Mouse (Mus musculus) frontal cortex, postnatal 10 days (tissue): Measurements from ENCODE around the gene Flywch2.
A peak's percentile ranks its signal among the peaks of the same experiment; 100 is the strongest.

Experiments
- DNase-seq, 2 experiments: peaks; one replicate each; pipeline ENCODE4 v3.0.0; 2022; ENCODE audit warnings: low spot score in 2 of 2, mixed read lengths in 1 of 2

The Flywch2 gene

DNA sequence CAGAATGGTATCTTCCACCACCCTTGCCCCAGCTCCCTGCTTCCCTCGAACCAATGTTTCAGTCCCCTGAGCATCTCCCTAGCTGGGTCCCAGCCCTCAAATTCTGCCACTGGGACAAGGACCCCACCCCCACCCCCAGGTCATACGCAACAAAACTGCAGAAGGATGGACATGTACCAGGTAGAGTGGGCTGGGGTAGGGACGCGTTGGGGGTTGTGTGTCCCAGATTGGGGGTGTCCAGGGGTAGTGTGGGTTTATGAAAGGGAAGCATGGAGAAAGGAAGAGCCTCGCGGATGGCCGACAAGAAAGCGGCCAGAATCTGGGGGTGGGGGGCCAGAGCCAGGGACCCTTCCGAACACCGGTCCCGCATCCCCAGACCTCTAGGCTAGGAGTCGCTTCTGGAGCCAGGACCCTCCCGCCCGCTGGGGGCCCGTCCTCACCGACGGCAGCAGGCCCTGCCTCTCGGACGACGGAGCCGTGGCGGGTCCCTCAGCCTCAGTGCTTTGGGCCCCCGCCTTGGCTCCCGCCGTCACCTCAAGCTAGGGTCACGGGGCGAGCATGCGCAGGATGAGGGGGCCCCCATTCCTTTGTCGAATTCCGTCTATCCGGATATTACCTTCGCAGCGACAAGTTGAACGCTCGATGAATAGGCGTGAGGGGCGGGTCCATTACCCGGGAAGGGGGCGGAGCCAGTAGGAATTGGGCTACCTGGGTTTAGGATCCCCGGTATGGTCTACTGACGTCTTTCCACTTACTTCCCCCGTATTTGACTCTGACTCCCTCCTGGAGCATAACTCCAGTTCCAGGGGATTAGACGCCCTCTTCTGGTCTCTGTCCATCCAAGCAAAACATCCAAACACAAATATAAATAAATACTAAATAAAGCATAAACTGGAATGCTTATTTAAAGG, at the start of gene Flywch2:
Flywch2 (minus strand) TSS at position 521 of the 911 bp plus-strand sequence.
- DNase-seq, result peak; percentile 89 to 90

DNA sequence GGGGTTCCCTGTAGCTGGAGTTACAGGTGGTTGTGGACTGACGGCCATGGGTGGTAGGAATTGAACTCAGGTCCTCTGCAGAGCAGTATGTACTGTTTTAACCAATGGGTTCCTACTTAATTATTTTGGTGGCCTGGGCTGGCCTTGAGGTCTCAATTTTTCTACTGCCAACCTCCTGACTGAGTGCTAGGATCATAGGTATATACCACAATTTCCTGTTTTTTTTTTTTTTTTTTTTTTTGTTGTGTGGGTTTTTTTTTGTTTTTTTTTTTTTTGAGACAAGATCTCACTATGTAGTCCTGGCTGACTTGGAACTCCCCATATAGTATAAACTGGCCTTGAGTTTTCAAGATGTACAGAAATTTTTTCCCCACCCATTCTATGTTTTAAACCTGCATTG, 45.3 kb upstream of the Flywch2 start:
- no peak for DNase-seq

DNA sequence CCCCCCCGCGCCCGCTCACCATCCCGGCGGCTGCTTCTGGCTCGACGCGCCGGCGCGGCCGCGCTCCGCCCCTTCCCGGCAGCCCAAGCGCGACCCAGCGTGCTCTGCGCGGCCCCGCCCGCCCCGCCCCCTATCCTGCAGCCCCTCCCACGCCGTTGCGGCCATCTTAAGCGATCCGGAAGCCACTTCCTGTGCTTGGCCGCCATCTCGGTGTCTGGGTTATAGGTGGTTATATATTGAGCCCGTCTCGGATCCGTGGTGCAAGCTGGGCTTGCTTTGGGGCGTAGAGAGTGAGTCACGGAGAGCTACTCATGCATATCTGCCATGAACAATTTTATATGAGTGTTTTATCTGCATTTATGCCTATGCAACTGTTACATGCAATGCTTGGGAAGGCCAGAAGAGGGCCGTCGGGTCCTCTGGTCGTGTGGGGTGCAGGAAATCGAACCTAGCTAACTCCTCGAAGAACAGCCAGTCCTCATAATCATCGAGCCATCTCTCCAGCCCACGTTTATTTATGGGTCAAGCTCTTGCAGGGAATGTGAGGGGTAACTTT, 43.3 kb upstream of the Flywch2 start, which contains the start of gene Elob:
Elob (minus strand) TSS at position 73 of the 556 bp plus-strand sequence.
- peak; percentile 75 to 84 for DNase-seq

DNA sequence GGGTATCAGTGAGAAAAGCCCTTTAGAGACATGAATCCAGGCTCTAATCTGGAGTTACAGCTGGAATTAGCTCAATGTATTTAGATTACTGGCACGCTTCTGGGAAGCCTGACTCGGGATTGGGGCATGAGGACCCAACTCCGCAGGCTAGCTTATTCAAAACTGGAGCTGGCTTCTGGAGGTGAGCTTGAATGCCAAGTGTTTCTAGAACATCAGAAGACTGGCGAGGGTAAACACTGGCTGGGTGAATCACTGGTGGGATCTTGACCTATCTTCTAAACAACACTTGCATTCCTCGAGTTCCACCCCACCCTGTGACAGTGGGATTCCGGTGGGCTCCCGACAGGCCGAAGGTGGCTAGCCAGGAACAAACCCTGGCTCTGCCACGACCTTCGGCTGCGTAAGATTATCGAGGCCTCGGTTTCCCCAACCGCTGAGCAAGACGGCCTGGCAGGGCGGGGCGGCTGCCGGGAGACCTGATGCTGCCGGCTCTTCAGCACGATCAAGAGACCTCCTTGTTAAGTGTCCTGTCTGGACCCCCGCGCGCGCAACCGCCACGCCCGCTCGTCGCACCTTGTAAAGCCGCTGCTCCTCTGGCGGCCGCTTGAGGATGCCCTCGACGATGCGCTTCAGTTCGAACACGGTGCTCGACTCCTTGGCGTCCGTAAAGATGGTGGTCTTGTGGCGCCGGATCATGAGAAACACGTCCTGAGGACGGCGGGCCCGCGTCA, 42.6 kb upstream of the Flywch2 start:
- DNase-seq, result peak; percentile 57 to 70

DNA sequence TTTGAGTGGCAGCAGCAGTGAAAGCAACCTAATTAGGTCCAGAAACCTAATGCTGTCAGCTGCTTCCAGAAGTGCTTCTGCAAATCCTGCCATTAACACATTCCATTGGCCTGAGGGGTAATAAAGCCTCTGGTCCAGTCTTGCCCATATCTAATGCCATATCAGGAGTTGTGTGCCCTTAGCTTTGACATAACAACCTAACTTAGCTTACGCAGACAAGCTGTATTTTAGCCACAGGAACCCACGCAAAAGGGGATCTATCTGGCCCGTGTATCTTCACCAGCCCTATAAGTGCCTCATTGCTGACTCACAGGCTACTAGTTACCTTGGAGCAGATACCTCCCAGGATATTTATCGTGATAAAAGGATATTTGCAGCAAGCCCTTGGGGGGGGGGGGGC, 39.7 kb upstream of the Flywch2 start:
- DNase-seq, result no peak

DNA sequence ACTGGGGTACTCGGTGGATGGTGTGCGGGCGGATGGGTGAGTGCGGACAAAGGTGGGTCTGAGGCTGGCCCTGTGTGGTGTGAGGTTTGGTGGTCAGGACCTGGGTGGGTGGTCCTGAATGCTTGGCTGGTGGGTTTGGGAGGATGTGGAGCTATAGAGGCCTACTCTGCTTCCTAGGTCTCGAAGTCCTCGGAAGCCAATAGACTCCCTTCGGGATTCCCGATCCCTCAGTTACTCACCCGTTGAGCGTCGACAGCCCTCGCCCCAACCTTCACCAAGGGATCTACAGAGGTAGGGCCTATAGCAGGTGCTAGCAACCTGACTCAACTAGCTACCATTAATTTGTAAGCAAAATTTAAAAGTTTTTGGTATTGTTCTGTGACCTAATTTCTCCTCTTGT, 37.7 kb upstream of the Flywch2 start:
- DNase-seq, result no peak

DNA sequence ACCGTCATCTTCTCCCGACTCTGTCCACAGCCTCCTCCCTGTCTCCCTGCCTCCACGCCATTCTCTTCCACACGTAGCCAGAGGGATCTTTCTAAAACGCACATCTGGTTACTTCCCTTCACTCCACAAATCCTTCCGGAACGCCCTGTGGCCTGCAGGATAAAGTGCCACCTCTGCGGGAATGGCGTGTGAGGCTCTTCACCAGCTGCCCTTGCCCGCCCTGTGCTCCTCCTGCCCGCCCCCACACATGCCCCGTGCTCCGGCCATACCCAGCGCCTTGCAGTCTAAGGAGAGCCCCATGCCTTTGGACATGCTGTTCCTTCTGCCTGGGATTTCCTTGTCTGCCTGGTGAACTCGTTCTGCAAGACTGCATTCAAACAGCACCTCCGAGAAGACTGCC, 37.1 kb upstream of the Flywch2 start:
- DNase-seq, result no peak

DNA sequence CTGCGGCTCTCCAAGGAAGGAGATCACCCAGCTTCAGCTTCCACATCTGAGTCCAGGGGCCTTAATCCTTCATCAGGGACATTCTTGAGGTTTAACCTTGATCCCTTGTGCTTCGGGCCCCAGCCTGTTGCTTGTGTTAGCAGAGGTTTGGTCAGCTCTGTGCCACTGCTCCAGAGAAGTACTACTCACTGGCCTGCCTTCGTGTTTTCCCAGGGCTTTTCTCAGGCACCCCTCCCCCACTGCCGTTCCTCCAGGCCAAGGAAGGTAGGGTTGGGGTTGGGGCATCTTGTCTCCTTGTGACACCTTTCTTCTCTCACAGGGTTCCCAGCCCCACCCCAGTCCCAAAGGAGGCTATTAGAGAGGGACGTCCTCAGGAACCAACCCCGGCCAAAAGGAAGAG, 36.2 kb upstream of the Flywch2 start:
- no peak for DNase-seq

DNA sequence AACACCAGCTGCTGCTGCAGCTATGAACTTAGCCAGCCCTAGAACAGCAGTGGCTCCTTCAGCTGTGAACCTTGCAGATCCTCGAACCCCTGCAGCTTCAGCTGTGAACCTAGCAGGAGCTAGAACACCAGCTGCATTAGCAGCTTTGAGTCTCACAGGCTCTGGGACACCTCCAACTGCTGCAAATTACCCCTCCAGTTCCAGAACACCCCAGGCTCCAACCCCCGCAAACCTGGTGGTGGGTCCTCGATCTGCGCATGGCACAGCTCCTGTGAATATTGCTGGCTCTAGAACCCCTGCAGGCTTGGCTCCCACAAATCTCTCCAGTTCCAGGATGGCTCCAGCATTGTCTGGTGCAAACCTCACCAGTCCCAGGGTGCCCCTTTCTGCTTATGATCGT, 34.9 kb upstream of the Flywch2 start:
- DNase-seq, result no peak

DNA sequence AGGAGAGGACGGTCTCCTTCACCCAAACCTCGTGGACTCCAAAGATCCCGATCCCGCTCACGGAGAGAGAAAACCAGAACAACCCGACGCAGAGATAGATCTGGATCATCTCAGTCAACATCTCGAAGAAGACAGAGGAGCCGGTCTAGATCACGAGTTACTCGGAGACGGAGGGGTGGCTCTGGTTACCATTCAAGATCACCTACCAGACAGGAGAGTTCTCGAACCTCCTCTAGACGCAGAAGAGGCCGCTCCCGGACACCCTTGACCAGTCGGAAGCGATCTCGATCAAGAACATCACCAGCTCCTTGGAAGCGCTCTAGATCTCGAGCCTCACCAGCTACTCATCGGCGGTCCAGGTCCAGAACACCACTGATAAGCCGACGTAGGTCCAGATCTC, 33.4 kb upstream of the Flywch2 start:
- no peak for DNase-seq

DNA sequence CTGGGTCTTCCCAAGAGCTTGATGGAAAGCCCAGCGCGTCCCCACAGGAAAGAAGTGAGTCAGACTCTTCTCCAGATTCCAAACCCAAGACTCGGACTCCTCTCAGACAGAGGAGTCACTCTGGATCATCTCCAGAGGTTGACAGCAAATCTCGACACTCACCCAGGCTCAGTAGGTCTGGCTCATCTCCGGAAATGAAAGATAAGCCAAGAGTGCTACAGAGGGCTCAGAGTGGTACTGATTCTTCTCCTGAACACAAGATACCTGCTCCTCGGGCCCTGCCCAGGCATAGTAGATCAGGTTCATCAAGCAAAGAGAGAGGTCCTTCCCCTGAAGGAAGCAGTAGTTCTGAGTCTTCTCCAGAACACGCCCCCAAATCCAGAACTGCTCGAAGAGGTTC, 32.7 kb upstream of the Flywch2 start:
- no peak for DNase-seq

DNA sequence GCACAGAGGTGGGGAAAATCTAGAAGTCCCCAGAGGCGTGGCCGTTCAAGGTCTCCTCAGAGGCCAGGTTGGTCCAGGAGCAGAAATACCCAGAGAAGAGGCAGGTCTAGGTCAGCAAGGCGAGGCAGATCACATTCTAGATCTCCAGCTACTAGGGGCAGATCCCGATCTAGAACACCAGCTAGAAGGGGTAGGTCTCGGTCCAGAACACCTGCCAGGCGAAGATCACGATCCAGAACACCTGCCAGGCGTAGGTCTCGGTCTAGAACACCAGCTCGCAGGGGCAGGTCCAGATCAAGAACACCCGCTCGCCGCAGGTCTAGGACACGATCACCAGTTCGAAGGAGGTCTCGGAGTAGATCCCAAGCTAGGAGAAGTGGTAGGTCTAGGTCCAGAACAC, 29.8 kb upstream of the Flywch2 start:
- no peak for DNase-seq

DNA sequence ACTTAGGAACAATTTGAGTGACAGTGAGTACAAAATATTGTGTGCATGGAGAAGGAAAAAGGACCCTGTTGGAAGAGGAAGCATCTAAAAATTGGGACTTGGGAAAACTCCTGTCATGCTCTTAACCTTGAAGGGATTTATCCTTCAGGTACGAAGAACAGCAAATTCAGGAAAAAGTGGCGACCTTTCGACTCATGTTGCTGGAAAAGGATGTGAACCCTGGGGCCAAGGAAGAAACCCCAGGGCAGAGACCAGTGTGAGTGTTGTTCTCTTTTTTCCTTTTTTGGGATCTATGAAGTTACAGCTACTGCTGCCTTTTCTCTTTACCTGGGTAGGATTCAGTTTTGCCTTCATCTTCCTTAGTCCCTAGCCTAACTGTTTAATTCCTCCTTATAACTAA, 22.0 kb upstream of the Flywch2 start:
- DNase-seq, result no peak

DNA sequence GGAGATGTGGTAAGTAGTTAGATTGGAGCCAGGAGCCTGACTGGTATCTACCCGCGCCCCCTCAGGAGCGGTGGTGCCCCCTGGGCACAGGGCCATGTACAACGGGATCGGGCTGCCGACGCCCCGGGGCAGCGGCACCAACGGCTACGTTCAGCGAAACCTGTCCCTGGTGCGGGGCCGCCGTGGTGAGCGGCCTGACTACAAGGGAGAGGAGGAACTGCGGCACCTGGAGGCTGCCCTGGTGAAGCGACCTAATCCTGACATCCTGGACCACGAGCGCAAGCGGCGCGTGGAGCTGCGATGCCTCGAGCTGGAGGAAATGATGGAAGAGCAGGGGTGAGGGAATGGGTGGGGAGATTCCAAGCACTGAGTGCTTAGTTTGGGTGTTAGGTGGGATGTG, 21.0 kb upstream of the Flywch2 start:
- no peak for DNase-seq

DNA sequence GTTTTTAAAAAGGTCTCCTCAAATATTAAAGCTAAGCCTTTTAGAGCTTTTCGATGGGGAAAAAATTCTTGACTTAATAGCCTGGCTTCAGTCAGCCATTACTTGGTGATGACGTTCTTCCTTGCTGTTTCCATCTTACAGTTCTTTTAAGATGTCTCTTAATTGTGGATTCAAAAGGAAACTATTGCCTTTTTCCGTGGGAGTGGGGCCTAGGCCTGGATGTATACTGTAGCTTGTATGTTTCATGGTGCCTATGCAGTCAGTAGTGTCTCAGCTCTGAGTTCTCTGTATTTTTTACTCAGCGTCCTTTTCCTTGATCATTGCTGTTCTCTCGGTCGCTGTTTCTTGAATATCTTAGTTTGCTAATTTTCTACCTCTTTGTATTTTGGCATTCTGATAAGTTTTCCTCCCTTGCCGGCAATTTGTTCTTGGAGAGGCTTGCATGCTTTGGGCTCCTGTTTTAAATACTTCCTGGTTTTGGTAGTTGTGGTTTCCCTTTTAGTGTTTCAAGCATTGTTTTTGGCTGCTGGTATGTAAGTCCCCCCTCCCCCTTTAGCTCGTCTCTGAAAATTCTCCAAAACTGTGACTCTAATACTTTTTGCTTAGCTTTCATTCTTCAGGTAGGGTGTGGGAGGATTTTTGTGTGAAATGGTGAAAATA, 18.7 kb upstream of the Flywch2 start:
- DNase-seq, result no peak

DNA sequence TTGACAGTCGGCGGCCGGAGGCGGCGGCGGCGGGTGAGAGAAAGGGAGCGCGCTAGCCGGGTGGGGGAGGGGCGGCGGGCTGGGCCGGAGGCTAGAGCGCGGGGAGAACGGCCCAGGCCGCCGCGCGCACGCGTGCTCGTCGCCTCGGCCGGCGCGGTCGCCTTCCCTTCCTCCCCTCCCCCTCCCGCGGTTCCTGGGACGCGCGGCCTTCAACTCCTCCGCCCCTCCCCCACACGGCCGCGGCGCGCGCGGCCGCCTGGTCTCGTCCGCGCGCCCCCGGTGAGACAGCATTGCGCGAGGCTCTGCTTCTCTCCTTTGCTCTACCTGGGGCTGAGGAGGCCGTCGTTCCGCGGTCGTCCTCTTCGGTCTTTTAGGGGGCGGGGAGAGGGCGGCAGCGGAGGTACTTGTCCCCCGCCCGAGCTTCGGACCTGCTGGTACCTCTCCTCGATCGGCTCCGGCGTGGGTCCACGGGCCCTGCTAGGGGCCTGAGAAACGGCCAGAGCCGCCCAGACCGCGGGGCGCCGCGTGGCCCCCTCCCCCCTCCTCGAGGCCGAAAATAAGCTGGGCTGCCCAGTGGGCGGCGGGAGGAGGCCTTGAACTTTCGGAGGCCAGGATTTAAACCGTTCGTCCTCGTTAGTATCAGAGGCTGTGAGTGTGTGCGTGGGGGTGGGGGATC, 17.6 kb upstream of the Flywch2 start:
- peak; percentile 66 to 71 for DNase-seq

DNA sequence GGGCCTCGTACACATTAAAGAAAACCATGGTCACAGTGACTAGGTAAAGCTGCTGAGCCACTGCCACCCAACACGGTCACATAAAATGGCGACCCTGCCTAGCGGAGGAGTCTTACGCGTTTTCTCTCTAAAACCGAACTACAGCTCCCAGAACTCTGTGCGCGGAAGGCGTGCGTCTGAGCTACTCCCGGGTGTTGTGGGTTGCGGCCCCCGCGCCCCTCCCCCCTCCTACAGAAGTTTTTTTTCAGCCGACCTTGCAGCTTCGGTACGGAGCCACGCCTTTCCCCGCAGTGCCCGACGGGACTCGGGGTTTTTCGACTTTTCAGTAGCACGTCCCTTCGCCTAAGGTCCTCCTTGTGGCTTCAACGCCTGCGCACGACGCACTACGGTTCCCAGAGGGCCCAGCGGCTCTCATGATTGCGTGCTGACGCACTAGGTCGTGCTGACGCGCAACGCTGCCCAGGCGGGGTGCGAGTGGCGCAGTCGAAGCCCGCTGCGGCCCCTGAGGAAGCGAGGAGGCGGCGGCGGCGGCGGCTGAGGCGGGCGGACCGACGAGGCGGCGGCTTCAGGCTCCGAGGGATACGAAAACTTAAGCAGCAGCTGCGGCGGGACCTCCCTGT, 17.0 kb upstream of the Flywch2 start:
- peak; percentile 98 to 99 for DNase-seq

DNA sequence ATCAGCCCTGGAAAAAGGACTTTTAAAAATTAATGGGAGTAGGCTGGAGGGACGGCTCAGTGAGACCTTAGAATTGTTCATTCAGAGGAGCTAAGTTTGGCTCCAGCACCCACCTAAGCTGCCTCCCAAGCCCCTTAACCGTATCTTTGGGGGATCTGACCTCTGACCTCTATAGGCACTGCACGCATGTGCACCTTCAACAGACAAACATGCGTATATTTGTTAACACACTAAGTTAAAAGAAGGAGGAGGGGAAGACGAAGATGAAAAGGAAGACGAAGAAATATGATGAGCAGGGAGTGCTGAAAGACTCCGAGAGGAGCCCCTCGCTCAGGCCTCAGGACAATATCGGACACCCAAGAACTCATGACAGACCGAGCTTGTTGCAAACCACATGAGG, 15.7 kb upstream of the Flywch2 start:
- no peak for DNase-seq

DNA sequence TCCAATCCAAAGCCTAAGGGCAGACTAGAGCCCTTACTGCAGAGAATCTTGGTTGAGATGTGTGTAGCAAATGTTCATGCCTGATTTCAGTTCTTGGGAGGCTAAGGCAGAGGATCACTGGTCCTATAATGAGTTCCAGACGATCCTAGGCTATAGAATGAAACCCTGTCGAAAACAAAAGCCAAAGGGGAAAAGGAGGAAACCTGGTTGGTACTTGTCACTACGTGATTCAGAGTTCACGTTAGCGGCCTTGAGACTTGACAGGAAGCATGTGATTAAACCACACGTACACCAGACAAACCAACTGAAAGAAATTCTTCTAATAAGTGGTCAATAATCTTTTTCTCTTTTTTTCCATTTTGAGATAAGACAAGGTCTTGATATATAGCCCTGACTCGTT, 11.4 kb upstream of the Flywch2 start:
- no peak for DNase-seq

DNA sequence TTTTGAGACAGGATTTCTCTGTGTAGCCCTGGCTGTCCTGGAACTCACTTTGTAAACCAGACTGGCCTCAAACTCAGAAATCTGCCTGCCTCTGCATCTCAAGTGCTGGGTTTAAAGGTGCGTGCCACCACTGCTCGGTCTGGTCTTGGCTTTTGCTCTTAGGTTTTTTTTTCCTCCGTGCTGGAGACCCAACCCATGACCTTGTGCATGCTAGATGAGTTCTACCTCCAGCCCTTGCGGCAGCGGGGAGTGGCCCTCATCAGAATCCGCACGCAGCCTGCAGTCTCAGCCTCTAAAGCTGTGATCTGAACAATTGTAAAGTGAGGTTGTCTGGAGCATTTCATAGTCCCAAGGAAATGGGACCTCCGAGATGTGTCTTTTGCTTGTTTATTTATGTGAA, 9.4 kb upstream of the Flywch2 start:
- no peak for DNase-seq

DNA sequence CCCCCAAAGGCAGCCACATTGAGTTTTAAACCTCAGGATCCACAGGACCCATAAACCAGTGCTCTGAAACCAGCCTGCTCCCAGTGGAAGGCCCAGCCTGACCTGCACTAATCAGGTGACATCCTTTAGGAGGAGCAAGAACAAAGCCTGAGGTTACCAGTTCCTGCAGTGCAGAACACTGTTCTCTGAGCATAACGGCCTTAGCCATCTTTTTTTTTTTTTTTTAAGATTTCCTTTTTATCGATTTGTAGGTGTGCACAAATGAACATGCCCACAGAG, 5.1 kb upstream of the Flywch2 start:
- no peak for DNase-seq
